Mouse (Mus musculus) olfactory bulb, adult 2 months (tissue): Measurements from ENCODE around the gene Aqp5.

Experiments
- CTCF ChIP-seq: fragments of 200-500 bp; IDR thresholded peaks from 2 replicates; pipeline ENCODE4 v1.5.1; 2012; ENCODE audit warnings: low read depth, mild to moderate bottlenecking, low read length, moderate library complexity; ENCODE audit not compliant: insufficient read depth
- POLR2A ChIP-seq: fragments of 200-500 bp; IDR thresholded peaks from 2 replicates; pipeline ENCODE4 v1.6.1; 2012; ENCODE audit warnings: mild to moderate bottlenecking, low read depth, low read length, moderate library complexity; ENCODE audit not compliant: insufficient read depth

DNA sequence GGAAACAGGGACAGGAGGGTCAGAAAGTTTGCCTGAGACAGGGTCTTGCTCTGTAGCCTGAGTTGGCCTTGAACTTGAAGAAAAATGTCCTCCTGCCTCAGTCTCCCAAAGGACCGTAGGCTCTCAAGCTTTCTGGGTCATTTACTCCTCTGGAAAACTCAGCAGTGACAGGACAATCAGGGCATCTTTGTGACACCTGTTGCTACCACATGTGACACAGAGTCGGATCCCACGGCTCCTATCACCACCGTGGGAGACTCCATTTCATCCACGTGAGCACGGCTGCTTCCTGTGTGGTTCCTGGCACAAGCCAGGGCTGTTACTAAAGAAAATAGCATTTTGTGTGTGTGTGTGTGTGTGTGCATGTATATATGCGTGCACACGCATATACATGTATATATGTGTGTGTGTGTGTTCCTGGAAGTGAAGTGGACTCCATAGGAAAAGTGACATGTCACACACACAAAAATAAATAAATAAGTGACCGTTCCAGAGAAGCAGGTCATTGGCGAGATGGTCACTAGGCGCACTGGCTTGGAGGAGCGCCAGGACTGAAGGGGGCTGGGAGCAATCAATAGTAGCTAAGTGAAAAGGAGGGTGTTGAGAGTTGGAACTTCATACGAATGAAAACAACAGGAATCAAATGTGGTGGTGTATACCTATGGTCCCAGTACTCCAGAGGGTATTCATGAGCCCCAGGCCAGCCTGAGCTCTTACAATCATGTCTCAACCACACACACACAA is 18.0 kb downstream of the Aqp5 start:
- no peak for TF ChIP-seq CTCF
- no peak for TF ChIP-seq POLR2A
